Mouse (Mus musculus): ENCODE measurements around the gene Cdk14.

DNA sequence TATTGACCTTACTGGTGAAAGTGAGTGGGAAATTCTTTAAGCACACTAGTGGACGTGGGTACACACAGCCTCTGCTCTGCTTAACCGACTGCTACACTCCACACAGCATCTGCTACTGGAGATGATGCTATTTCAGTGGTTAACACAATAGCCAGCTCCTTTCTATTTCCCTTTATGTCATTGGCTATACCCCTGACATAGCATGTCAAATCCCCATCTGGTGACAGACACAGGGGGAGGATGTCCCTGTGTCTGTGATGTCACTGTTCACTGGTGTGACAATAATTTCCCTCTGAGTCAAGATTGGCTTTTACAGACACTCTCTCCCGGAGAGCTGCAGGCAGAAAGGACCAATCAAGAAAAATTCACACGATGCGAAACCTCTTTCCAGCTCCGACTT, 485.6 kb downstream of the Cdk14 start:
- no peak for TF ChIP-seq CTCF (IDR thresholded peaks at IDR 0.05; ENCODE audit: insufficient read depth, low read depth, low read length)
- no peak for TF ChIP-seq POLR2A (IDR thresholded peaks at IDR 0.05; ENCODE audit: insufficient read depth, low read depth, low read length)

Measured in olfactory bulb, adult 2 months (tissue).